Mouse (Mus musculus): ENCODE data around the gene Cers1.
A peak's percentile ranks its signal among the peaks of the same experiment; 100 is the strongest.

GRCm38 (mm10) chr8:70309311-70309710, 6.3 kb upstream of the Cers1 start:
- peak; percentile 48; the same call in 1 of the 2 replicates for TF ChIP-seq CTCF (IDR thresholded peaks at IDR 0.05; ENCODE audit: extremely low read depth, insufficient read depth, insufficient read length, insufficient replicate concordance)
- no peak for TF ChIP-seq POLR2A (IDR thresholded peaks at IDR 0.05; ENCODE audit: low read depth, low read length)

Measured in spleen, adult 2 months (tissue).